8 mouse cellular contexts compared by ENCODE assay signal in the genomic region with DNA sequence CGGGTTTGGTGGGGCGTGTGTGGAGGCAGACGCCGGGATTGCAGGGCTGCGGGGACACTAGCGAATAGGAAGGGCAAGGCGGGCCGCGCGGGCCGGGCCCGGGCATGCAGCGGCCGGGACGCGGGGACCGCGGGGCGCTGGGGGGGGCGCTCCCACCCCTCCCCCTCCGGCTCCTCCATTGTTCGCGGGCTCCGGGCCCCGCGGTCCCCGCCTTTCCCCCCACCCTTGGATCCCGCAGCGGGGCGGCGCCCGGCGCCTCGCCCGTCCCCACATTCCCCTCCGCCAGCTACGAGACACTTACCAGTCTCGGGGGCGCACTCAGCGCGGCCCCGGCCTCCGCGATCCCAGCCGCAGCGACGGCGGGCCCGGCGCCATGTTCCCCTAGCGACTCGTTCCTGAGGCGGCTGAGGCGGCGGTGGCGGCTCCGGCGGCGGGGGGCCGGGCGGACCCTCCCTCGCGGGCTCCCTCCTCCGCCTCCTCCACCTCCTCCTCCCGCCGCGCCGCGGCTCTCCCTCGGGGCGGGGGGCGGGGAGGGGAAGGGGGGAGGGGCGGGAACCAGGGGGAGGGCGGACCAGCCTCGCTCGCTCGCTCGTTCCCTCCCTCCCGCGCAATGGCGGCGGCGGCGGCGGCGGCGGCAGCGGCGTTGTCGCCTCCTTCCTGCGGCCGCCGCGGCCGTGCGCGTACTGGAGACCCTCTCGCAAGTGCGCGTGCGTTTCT. TPM values are rescaled to one million over a fixed set of nuclear protein-coding genes. Genes with fewer than 3 reads are reported as not detected.
A peak's percentile ranks its signal among the peaks of the same experiment; 100 is the strongest.
DNase-seq lines count a peak whose midpoint lies in the region; ATAC-seq and TF ChIP-seq lines count a peak whose summit lies in the region.

No protein-coding gene starts in this region.

- H3K9me3 ChIP-seq in embryonic facial prominence, embryonic 10.5 days, result no peaks in the 10 kb centered on the region

- H3K27me3 ChIP-seq in embryonic facial prominence, embryonic 10.5 days (replicated peaks; ENCODE audit: low read depth, poor library complexity, severe bottlenecking), result peaks cover 4% of the 10 kb centered on the region
- no peaks in the 10 kb centered on the region for H3K27me3 ChIP-seq in heart, adult 2 months (ENCODE audit: control insufficient read depth, insufficient read depth, low read length)

- H3K9ac ChIP-seq in heart, adult 2 months (ENCODE audit: low read depth, low read length), result peak overlapping the region; percentile 95

- peak overlapping the region; percentile 99 for H3K27ac ChIP-seq in embryonic facial prominence, embryonic 10.5 days (replicated peaks)
- peak overlapping the region; percentile 99 for H3K27ac ChIP-seq in heart, adult 2 months

- peaks cover 61% of the 10 kb centered on the region for H3K4me1 ChIP-seq in embryonic facial prominence, embryonic 10.5 days
- peaks cover 16% of the 10 kb centered on the region for H3K4me1 ChIP-seq in heart, adult 2 months (ENCODE audit: control insufficient read depth, insufficient read depth, low read length)

- under 1% methylated on average over 83 of the region's 101 CpGs for WGBS in embryonic facial prominence, embryonic 10.5 days
- 1% methylated on average over 60 of the region's 101 CpGs for WGBS in heart, adult 2 months

- intact Hi-C loops in heart, adult 2 months (cut with DNase I), result loop anchor here (5.0 to 10.0 kb wide), 3 partner anchors 92 to 320 kb away; a partner anchor contains a TSS

- TF ChIP-seq EP300 in heart, adult 2 months (IDR thresholded peaks at IDR 0.05; ENCODE audit: insufficient read depth, low read depth, low read length), result no peak

- H3K4me3 ChIP-seq in embryonic facial prominence, embryonic 10.5 days, result peak overlapping the region; percentile 93
- peak overlapping the region; percentile 89 for H3K4me3 ChIP-seq in heart, adult 2 months

- TF ChIP-seq POLR2A in heart, adult 2 months (IDR thresholded peaks at IDR 0.05; ENCODE audit: insufficient read depth, low read depth, low read length), result no peak

- ATAC-seq in activated CD4-positive, CD25-positive, alpha-beta regulatory T cell, adult 4 months, result peak; percentile 22

- peaks cover 11% of the 10 kb centered on the region; the same call in 1 of the 2 replicates for H3K36me3 ChIP-seq in embryonic facial prominence, embryonic 10.5 days (replicated peaks)
- H3K36me3 ChIP-seq in heart, adult 2 months (ENCODE audit: control insufficient read depth, insufficient read depth, low read length), result peaks cover 20% of the 10 kb centered on the region

- no peaks in the 10 kb centered on the region; the same call in 1 of the 2 replicates for H3K79me2 ChIP-seq in heart, adult 2 months (replicated peaks; ENCODE audit: control insufficient read depth, insufficient read depth, low read length)

- TF ChIP-seq CTCF in heart, adult 2 months (IDR thresholded peaks at IDR 0.05), result no peak

- DNase-seq in adrenal gland, adult 18-20 months (ENCODE audit: low spot score in 2 of 2), result peak; percentile 70
- no peak for DNase-seq in adrenal gland, adult (ENCODE audit: inconsistent age in 2 of 2, low spot score in 1 of 2)
- peak; percentile 92 for DNase-seq in embryonic facial prominence, embryonic 10.5 days (ENCODE audit: low spot score)
- DNase-seq in heart, adult 2 months, result peak; percentile 83 to 84
- DNase-seq in kidney, postnatal 10 days, result peak; percentile 84
- peak; percentile 43 for DNase-seq in lung, postnatal 25 days (ENCODE audit: low spot score)
- peak; percentile 67 for DNase-seq in right cerebral cortex, postnatal 14 days

RNA-seq across cellular contexts. Expression of a gene that starts 0.5 kb away (rescaled TPM):
- 10 to 100 TPM; 54.3 to 63.1 TPM for total RNA-seq in adrenal gland, adult 18-20 months (2021)
- 1 to 10 TPM; 2.1 to 2.2 TPM for polyA plus RNA-seq in activated CD4-positive, CD25-positive, alpha-beta regulatory T cell, adult 4 months (2017; shearing (Covaris generic))
- polyA plus RNA-seq in embryonic facial prominence, embryonic 10.5 days (2016; fragmentation: Nextera tagmentation; extraction: Ambion mirVana), result 32.4 and 32.6 TPM in 2 replicates
- 10 to 100 TPM; 32.5 to 33.8 TPM for total RNA-seq in heart, adult 2 months (2021)
- polyA plus RNA-seq in heart, adult 2 months (2012; rRNA removed), result 15.6 and 22.9 TPM in 2 replicates

Comparison
In these comparisons a context has a peak if more than half of its experiments do, and no peak if none do; other contexts are left out.
1. DNase-seq: peak in adrenal gland, adult 18-20 months (2 of 2), embryonic facial prominence, embryonic 10.5 days (single experiment), heart, adult 2 months (2 of 2), kidney, postnatal 10 days (single experiment), lung, postnatal 25 days (single experiment) and right cerebral cortex, postnatal 14 days (single experiment); none in adrenal gland, adult (0 of 2).